Mouse (Mus musculus): ENCODE measurements around the gene Trem1. TPM values are rescaled to one million over a fixed set of nuclear protein-coding genes. Genes with fewer than 3 reads are reported as not detected.

Gene Trem1
- total RNA-seq, 1 experiment = not detected

GRCm38 (mm10) chr17:48235773-48236370 lies 3.3 kb downstream of the Trem1 start:
- H3K4me3 ChIP-seq (ENCODE audit: insufficient read depth in 1 of 2, low read depth in 1 of 2, low read length in 2 of 2, poor library complexity in 1 of 2, severe bottlenecking in 1 of 2) = no peak overlapping the region
- H3K4me1 ChIP-seq (ENCODE audit: control insufficient read depth in 2 of 2, insufficient read depth in 2 of 2, low read length in 2 of 2, poor library complexity in 1 of 2) = no peaks in the 10 kb centered on the region
- in situ Hi-C loops (cut with MboI; ENCODE audit: low sequenced_read_pairs in 2 of 2, unreplicated experiment in 2 of 2) = no loop called here
- DNase-seq (ENCODE audit: low read depth, low spot score) = no peak
- H3K36me3 ChIP-seq (ENCODE audit: control insufficient read depth, insufficient read depth, low read length, poor library complexity, severe bottlenecking) = no peaks in the 10 kb centered on the region
- no peak overlapping the region for H3K9ac ChIP-seq (ENCODE audit: insufficient read depth, low read depth, low read length, poor library complexity, severe bottlenecking)
- no peaks in the 10 kb centered on the region for H3K9me3 ChIP-seq (ENCODE audit: control insufficient read depth, insufficient read depth, low read depth, low read length)
- no peak overlapping the region for H3K27ac ChIP-seq (ENCODE audit: insufficient read depth, low read depth, low read length, poor library complexity, severe bottlenecking)
- TF ChIP-seq MAFK (IDR thresholded peaks at IDR 0.05; ENCODE audit: insufficient read depth, low read depth, low read length) (no peak), CHD2 (IDR thresholded peaks at IDR 0.05; ENCODE audit: low read depth, low read length) (no peak), ZNF384 (IDR thresholded peaks at IDR 0.05; ENCODE audit: low read depth, low read length) (no peak), ZC3H11A (IDR thresholded peaks at IDR 0.05; ENCODE audit: borderline replicate concordance, low read depth, low read length) (no peak), HCFC1 (IDR thresholded peaks at IDR 0.05; ENCODE audit: borderline replicate concordance, insufficient read depth, low read length) (no peak)

- DNase-seq (ENCODE audit: low read depth, low spot score) = no peak
- H3K36me3 ChIP-seq (ENCODE audit: control insufficient read depth, insufficient read depth, low read length, poor library complexity, severe bottlenecking) = no peaks in the 10 kb centered on the region
- TF ChIP-seq ZNF384 (IDR thresholded peaks at IDR 0.05; ENCODE audit: low read depth, low read length) (no peak), CHD2 (IDR thresholded peaks at IDR 0.05; ENCODE audit: low read depth, low read length) (no peak), HCFC1 (IDR thresholded peaks at IDR 0.05; ENCODE audit: borderline replicate concordance, insufficient read depth, low read length) (no peak), MAFK (IDR thresholded peaks at IDR 0.05; ENCODE audit: insufficient read depth, low read depth, low read length) (no peak), ZC3H11A (IDR thresholded peaks at IDR 0.05; ENCODE audit: borderline replicate concordance, low read depth, low read length) (no peak)
- no peaks in the 10 kb centered on the region for H3K9me3 ChIP-seq (ENCODE audit: control insufficient read depth, insufficient read depth, low read depth, low read length)
- H3K4me1 ChIP-seq (ENCODE audit: control insufficient read depth in 2 of 2, insufficient read depth in 2 of 2, low read length in 2 of 2, poor library complexity in 1 of 2) = no peaks in the 10 kb centered on the region
- no peak overlapping the region for H3K27ac ChIP-seq (ENCODE audit: insufficient read depth, low read depth, low read length, poor library complexity, severe bottlenecking)
- H3K9ac ChIP-seq (ENCODE audit: insufficient read depth, low read depth, low read length, poor library complexity, severe bottlenecking) = no peak overlapping the region
- in situ Hi-C loops (cut with MboI; ENCODE audit: low sequenced_read_pairs in 2 of 2, unreplicated experiment in 2 of 2) = no loop called here
- H3K4me3 ChIP-seq (ENCODE audit: insufficient read depth in 1 of 2, low read depth in 1 of 2, low read length in 2 of 2, poor library complexity in 1 of 2, severe bottlenecking in 1 of 2) = no peak overlapping the region
These were observed 5.1 kb downstream of the Trem1 start for GRCm38 (mm10) chr17:48237621-48238020.

- Histone ChIP-seq H3K9ac (ENCODE audit: insufficient read depth, low read depth, low read length, poor library complexity, severe bottlenecking) (no peak within 1 kb of the TSS), H3K36me3 (ENCODE audit: control insufficient read depth, insufficient read depth, low read length, poor library complexity, severe bottlenecking) (no peaks in the 10 kb centered on the region), H3K27ac (ENCODE audit: insufficient read depth, low read depth, low read length, poor library complexity, severe bottlenecking) (no peak within 1 kb of the TSS), H3K9me3 (ENCODE audit: control insufficient read depth, insufficient read depth, low read depth, low read length) (no peaks in the 10 kb centered on the region), H3K4me1 (ENCODE audit: control insufficient read depth in 2 of 2, insufficient read depth in 2 of 2, low read length in 2 of 2, poor library complexity in 1 of 2) (no peaks in the 10 kb centered on the region), H3K4me3 (ENCODE audit: insufficient read depth in 1 of 2, low read depth in 1 of 2, low read length in 2 of 2, poor library complexity in 1 of 2, severe bottlenecking in 1 of 2) (no peak within 1 kb of the TSS)
- no peak for DNase-seq (ENCODE audit: low read depth, low spot score)
- no peak for TF ChIP-seq CHD2 (IDR thresholded peaks at IDR 0.05; ENCODE audit: low read depth, low read length)
- TF ChIP-seq ZC3H11A (IDR thresholded peaks at IDR 0.05; ENCODE audit: borderline replicate concordance, low read depth, low read length) = no peak
- TF ChIP-seq ZNF384 (IDR thresholded peaks at IDR 0.05; ENCODE audit: low read depth, low read length) = no peak
- TF ChIP-seq HCFC1 (IDR thresholded peaks at IDR 0.05; ENCODE audit: borderline replicate concordance, insufficient read depth, low read length) = no peak
- in situ Hi-C loops (cut with MboI; ENCODE audit: low sequenced_read_pairs in 2 of 2, unreplicated experiment in 2 of 2) = no loop called here
These were observed 14.8 kb downstream of the Trem1 start, which contains the start of gene Trem3 for GRCm38 (mm10) chr17:48247221-48247928. TSS of gene Trem3 (plus strand) at chr17:48247777.

- in situ Hi-C loops (cut with MboI; ENCODE audit: low sequenced_read_pairs in 2 of 2, unreplicated experiment in 2 of 2) = no loop called here
- Histone ChIP-seq H3K4me1 (ENCODE audit: control insufficient read depth in 2 of 2, insufficient read depth in 2 of 2, low read length in 2 of 2, poor library complexity in 1 of 2) (no peaks in the 10 kb centered on the region), H3K27ac (ENCODE audit: insufficient read depth, low read depth, low read length, poor library complexity, severe bottlenecking) (no peak overlapping the region), H3K36me3 (ENCODE audit: control insufficient read depth, insufficient read depth, low read length, poor library complexity, severe bottlenecking) (no peaks in the 10 kb centered on the region), H3K9me3 (ENCODE audit: control insufficient read depth, insufficient read depth, low read depth, low read length) (no peaks in the 10 kb centered on the region), H3K9ac (ENCODE audit: insufficient read depth, low read depth, low read length, poor library complexity, severe bottlenecking) (no peak overlapping the region), H3K4me3 (ENCODE audit: insufficient read depth in 1 of 2, low read depth in 1 of 2, low read length in 2 of 2, poor library complexity in 1 of 2, severe bottlenecking in 1 of 2) (no peak overlapping the region)
- no peak for TF ChIP-seq HCFC1 (IDR thresholded peaks at IDR 0.05; ENCODE audit: borderline replicate concordance, insufficient read depth, low read length)
- no peak for DNase-seq (ENCODE audit: low read depth, low spot score)
These were observed 16.5 kb downstream of the Trem1 start for GRCm38 (mm10) chr17:48249039-48249438.

Data from ES-E14 (cell line).